Mouse (Mus musculus): ENCODE measurements at regions not wholly inside any gene's neighbourhood (a gene's known extent, or its start where the extent isn't known, plus 50 kb on each side); places are given as distances from the start of the nearest gene placed in this dataset.

- TF ChIP-seq EP300 (IDR thresholded peaks at IDR 0.05; ENCODE audit: low read depth) = peak; percentile 92
- TF ChIP-seq CTCF (IDR thresholded peaks at IDR 0.05; ENCODE audit: low read depth) = no peak
Measured at GRCm38 (mm10) chr13:101552451-101552850, 215.6 kb downstream of the Pik3r1 start.

Measured in liver, embryonic 14.5 days (tissue).